Mouse (Mus musculus): ENCODE data around the gene Spdef.

Gene Spdef

DNA sequence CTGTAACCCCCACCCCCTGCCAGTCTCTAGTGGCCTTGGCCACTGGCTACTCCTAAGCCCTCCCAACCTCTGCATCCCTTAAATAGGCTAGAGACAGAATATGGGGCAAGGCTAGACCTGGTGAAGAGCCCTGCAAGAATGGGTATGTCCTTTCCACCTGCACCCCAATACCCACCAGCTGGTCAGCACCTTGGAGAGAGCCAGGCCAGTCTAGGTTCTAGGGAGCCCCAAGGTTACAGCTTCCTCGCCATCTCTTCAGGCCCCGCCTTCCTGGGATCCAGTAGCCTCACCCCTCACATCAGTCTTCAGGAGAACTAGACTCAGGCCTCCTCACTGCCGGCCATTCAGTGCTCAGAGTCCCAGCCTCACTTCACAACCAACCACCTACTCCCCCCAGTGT lies 4.4 kb downstream of the Spdef start:
- DNase-seq = no peak

DNA sequence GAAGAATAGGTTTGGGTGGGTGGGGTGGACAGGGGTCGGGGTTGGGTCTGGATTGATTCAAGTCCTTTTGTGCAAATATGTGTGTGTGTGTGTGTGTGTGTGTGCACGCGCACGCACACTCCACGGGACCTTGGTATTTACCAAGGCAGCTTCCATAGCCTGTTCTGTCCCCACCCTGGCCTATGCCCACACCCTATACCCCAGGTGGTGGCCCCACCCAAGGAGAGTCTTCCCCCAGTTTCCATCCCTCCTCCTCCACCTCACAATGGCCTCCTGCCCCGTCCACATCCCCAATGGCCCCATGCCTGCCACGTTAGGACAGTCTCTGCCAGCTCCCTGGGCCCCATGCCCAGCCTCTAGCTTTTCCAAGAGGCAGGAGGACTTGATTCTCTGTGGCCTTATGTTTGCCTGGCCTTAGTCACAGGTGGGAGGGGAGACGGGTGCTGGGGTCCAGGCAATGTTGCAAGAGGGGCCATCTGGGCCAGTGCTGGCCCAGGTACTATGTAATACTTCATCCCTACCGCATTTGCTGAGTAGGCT lies 7.6 kb downstream of the Spdef start:
- DNase-seq = no peak

DNA sequence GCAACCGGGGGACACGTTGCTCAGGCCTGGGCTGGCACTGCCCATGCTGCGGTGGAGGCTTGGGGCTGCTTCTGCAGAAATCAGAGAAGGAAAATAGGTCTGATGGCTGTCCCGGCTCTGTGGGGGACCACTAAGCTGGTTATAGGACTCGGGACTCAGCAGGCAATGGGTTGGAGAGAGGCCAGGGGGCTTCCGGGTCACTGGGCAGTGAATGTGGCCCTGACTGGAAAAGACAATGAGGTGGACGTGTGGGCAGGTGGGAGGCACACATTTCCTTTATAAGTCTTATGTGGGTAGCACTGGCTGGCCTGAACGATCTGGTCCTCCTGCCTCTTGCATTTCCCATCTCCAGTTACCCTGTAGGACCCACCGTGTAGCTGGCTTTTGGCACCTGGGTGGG lies 8.4 kb downstream of the Spdef start:
- DNase-seq = no peak

DNA sequence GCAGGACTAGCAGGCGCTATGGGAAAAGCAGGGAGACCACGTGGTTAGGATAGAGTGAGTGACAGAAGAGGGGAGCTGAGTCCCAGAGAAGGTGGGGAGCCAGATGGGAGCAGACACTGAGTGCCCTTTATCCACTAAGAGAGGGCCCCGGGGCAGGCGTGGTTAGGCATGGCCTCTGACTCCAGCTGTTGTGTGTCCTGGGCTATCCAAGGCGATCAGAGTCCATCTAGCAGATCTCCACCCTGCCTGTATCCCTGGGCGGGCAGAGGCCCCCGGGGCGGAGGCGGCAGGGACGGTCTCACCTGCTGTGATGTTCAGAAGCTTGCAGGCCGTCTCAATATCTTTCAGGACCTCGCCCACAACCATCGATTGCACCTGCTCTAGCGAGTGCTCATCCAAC lies 9.1 kb downstream of the Spdef start:
- no peak for DNase-seq

- DNase-seq = no peak
These were observed 10.5 kb downstream of the Spdef start for GRCm38 (mm10) chr17:27718250-27718649.

GRCm38 (mm10) chr17:27716804-27717203 lies 12.0 kb downstream of the Spdef start:
- no peak for DNase-seq

DNA sequence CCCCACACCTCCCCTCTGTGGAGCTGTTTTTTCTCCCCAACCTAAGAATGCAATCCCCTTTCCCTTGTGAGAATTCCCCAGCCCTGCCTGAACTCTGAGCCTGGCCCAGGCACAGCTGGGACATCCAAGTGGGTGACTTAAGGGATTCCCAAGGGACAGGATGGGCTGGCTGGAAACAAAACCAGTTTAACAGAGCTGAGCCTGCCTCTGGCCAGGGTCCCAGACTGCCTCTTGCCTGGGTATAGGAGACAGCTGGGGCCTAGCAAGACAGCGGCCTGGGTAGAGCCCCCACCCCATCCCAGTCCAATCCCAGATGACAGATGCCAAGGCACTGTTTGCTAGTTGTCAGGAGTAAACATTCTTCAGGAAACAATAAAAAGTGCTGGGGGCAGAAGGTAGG lies 15.9 kb downstream of the Spdef start:
- DNase-seq = no peak

- no peak for DNase-seq
These were observed 19.1 kb downstream of the Spdef start for GRCm38 (mm10) chr17:27709650-27710049.

- DNase-seq = peak; percentile 22 to 35
These were observed 20.6 kb downstream of the Spdef start for GRCm38 (mm10) chr17:27707954-27708661.

- no peak for DNase-seq
These were observed 23.1 kb downstream of the Spdef start for GRCm38 (mm10) chr17:27705661-27706060.

GRCm38 (mm10) chr17:27703961-27704621 lies 24.7 kb downstream of the Spdef start:
- DNase-seq = no peak

DNA sequence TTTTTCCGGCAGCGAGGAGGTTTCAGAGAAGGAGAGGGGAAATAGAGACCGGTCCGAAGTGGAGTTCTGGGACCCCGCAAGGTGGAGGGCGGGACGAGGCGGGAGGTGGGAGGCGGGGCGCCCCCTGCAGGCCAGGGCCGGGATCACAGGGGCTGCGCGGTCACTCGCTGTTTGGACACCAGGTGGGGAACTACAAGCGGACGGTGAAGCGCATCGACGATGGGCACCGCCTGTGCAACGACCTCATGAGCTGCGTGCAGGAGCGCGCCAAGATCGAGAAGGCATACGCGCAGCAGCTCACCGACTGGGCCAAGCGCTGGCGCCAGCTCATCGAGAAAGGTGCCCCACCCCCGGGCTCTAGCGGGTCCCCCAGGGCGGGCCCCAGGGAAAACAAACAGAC lies 26.2 kb downstream of the Spdef start:
- peak; percentile 20 to 50 for DNase-seq

GRCm38 (mm10) chr17:27701856-27702255 lies 26.9 kb downstream of the Spdef start:
- no peak for DNase-seq

DNA sequence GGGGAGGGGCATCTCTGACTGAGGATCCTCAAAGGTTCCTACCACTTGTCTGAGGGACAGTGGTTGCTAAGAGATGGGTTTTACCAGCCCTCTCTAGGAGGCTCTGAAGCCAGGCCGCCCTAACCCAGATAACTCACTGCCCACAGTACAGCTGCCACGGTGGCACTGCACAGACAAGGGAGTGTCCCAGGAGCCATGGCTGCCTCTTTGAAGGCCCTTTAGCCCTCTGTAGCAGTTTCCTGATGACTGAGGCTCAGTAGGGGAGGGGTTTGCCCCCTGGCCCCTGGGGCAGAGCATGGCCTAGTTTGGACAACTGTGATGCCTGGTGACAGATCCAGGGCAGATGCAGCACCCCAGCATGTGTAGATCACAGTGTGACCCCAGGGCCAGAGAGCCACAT lies 27.9 kb downstream of the Spdef start:
- DNase-seq = no peak

DNA sequence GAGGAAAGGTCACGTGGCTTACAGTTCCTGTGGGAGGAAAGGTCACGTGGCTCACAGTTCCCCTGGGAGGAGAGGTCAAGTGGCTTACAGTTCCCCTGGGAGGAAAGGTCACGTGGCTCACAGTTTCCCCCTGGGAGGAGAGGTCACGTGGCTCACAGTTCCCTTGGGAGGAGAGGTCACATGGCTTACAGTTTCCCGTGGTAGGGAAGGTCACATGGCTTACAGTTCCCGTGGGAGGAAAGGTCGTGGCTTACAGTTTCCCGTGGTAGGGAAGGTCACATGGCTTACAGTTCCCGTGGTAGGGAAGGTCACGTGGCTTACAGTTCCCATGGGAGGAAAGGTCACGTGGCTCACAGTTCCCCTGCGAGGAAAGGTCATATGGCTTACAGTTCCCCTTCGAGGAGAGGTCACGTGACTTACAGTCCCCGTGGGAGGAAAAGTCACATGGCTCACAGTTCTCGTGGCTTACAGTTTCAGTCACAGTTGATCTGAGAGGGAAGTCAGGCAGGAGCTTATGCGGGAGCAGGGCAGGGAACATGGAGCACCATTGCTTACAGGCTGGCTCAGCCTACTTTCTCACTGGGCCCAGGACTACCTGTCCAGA lies 29.0 kb downstream of the Spdef start:
- no peak for DNase-seq

DNA sequence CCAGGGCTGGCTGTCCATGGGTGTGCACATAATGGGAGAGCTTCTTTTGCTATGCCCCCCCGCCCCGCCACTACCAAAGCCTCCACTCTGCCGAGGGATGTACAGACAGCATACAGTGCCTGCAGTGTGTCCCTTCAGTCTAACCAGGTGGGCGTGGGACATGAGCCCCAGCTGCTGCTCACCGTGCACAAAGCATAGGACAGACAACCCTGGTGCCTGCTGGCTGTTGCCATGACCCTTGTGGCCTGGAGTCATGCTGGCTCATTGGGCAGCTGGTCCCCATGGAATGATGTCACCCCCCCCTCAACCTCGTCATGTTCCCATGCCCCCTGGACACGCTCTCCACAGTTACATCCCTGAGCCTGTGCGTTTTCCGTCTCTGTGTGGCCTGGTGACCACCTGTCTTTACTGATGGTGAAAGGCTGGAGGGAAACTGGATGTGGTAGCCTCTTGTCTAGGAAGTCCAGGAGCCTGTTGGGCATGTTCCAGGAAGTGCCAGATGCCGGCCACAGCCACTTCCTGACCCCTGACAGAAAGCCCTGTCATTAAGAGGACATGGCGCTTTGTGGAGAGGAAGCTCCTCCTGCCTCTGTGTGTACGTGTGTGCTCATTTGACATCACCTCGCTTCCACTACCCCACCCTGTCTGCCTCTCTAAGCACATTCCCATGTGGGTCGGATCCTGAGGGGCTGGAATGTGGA lies 37.6 kb downstream of the Spdef start:
- DNase-seq = no peak

- DNase-seq = no peak
These were observed 42.4 kb downstream of the Spdef start for GRCm38 (mm10) chr17:27686395-27686794.

GRCm38 (mm10) chr17:27685550-27685913 lies 43.2 kb downstream of the Spdef start:
- DNase-seq = no peak

DNA sequence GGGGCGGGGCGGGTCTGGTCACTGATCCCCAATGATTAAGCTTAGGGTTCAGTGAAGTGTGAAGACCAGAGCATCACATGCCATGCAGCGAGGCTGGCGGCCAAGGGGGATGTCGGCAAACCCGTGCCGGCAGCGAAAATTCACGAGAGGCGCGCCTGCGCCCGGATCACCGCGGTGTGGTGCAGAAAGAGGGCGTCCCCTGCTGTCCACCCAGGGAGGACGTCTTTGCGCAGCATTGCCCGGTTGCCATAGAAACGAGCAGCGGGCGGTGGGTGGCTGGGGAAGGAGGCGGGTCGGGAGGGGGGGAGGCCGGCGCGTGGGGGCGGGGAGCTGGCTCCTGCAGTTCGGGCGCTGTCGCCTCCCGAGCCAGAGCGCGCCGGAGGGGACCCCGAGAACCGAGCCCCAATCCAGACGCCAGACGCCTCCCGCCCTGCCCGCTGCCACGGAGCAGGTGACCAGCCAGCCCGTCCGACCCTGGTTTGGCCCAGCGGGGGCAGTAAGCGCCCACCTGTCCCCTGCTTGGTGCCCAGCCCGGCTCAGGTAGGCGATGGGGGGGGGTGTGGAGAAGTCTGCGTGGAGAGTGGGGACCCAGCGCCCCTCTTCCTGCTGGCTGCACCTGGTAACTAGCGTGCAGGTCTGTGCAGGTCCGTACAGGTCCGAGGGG lies 43.7 kb downstream of the Spdef start:
- no peak for DNase-seq

- no peak for DNase-seq
These were observed 49.6 kb downstream of the Spdef start for GRCm38 (mm10) chr17:27678924-27679813.

DNA sequence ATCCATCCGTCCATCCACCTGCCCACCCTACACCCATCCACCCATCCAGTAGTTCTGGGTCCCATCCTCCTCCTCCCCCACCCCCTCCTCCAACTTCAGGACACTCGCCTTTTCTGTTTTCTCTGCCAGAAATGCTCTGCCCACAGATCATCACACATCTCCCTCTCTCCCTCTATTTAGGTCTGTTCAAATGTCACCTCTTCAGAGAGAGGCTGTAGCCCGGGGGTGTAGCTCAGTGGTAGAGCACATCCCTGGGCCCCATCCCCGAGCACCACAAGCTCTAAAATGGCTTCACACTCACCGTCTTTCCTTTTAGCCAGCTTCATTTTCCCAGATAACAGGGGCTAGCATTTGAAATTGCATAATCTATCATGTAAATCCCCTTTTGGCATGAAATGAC lies 51.0 kb downstream of the Spdef start:
- no peak for DNase-seq

DNA sequence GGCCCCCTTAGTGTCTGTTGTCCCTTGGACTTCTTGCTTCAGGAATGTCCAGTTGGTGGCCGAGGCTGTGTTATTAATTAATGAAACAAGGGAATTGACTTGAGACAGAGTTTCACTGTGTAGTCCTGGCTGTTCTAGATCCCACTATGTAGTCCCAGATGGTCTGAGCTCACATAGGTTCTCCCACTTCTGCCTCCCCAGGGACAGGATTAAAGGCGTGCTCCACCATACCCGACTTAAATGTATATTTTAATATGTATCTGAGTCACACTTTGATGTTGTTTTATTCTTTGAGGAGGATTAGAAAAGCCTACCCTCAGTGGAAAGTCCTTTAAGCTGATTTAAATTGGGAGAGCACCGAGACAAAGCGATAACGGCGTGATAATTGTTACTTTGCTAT lies 52.5 kb downstream of the Spdef start:
- no peak for DNase-seq
